Mouse (Mus musculus): ENCODE results near the gene Tll1. TPM values are rescaled to one million over a fixed set of nuclear protein-coding genes. Genes with fewer than 3 reads are reported as not detected.
"Not testable (repeated sequence)": the region's sequence is repeated elsewhere in the genome, so short reads cannot be mapped to it uniquely, and the experiment has no call there.

Tll1 gene
- polyA plus RNA-seq, 1 experiment from 2014 or later, result 1.1 TPM

- 87% methylated on average over 6 of the region's 6 CpGs for WGBS
Observed at GRCm38 (mm10) chr8:64041303-64041884, 164.7 kb downstream of the Tll1 start.

GRCm38 (mm10) chr8:64030672-64031385, 175.2 kb downstream of the Tll1 start:
- WGBS, result 93% methylated on average over 4 of the region's 4 CpGs
- no peak for DNase-seq (ENCODE audit: extremely low spot score, low spot score)

More at GRCm38 (mm10) chr8:64041303-64041884, 164.7 kb downstream of the Tll1 start:
- Histone ChIP-seq H3K4me1 (no peaks in the 10 kb centered on the region), H3K9me3 (no peaks in the 10 kb centered on the region), H3K27me3 (ENCODE audit: poor library complexity, severe bottlenecking) (no peaks in the 10 kb centered on the region), H3K36me3 (replicated peaks) (no peaks in the 10 kb centered on the region), H3K27ac (no peak overlapping the region), H3K4me3 (no peak overlapping the region)
- DNase-seq (ENCODE audit: extremely low spot score, low spot score), result no peak

GRCm38 (mm10) chr8:64030081-64030480, 176.0 kb downstream of the Tll1 start:
- no peaks in the 10 kb centered on the region for H3K4me1 ChIP-seq
- H3K27ac ChIP-seq, result no peak overlapping the region
- no peak for DNase-seq (ENCODE audit: extremely low spot score, low spot score)
- no peaks in the 10 kb centered on the region for H3K9me3 ChIP-seq
- H3K36me3 ChIP-seq (replicated peaks), result no peaks in the 10 kb centered on the region
- no peak overlapping the region for H3K4me3 ChIP-seq
- no peaks in the 10 kb centered on the region for H3K27me3 ChIP-seq (ENCODE audit: poor library complexity, severe bottlenecking)

More at GRCm38 (mm10) chr8:64030672-64031385, 175.2 kb downstream of the Tll1 start:
- no peak overlapping the region for H3K27ac ChIP-seq
- no peaks in the 10 kb centered on the region for H3K4me1 ChIP-seq
- no peak overlapping the region for H3K4me3 ChIP-seq
- H3K9me3 ChIP-seq, result no peaks in the 10 kb centered on the region
- no peaks in the 10 kb centered on the region for H3K27me3 ChIP-seq (ENCODE audit: poor library complexity, severe bottlenecking)
- no peaks in the 10 kb centered on the region for H3K36me3 ChIP-seq (replicated peaks)

GRCm38 (mm10) chr8:64029525-64029924, 176.5 kb downstream of the Tll1 start:
- no peaks in the 10 kb centered on the region for H3K9me3 ChIP-seq
- no peak for DNase-seq (ENCODE audit: extremely low spot score, low spot score)
- no peaks in the 10 kb centered on the region for H3K27me3 ChIP-seq (ENCODE audit: poor library complexity, severe bottlenecking)
- no peaks in the 10 kb centered on the region for H3K4me1 ChIP-seq
- no peak overlapping the region for H3K27ac ChIP-seq
- WGBS, result 89% methylated on average over 3 of the region's 3 CpGs
- no peaks in the 10 kb centered on the region for H3K36me3 ChIP-seq (replicated peaks)
- no peak overlapping the region for H3K4me3 ChIP-seq

GRCm38 (mm10) chr8:64024359-64024758, 181.7 kb downstream of the Tll1 start:
- 88% methylated on average over 5 of the region's 5 CpGs for WGBS
- H3K27ac ChIP-seq, result no peak overlapping the region
- H3K27me3 ChIP-seq (ENCODE audit: poor library complexity, severe bottlenecking), result no peaks in the 10 kb centered on the region
- no peak for DNase-seq (ENCODE audit: extremely low spot score, low spot score)
- H3K9me3 ChIP-seq, result no peaks in the 10 kb centered on the region
- H3K4me3 ChIP-seq, result no peak overlapping the region
- H3K4me1 ChIP-seq, result no peaks in the 10 kb centered on the region
- H3K36me3 ChIP-seq (replicated peaks), result no peaks in the 10 kb centered on the region

GRCm38 (mm10) chr8:64023579-64023978, 182.5 kb downstream of the Tll1 start:
- no peaks in the 10 kb centered on the region for H3K36me3 ChIP-seq (replicated peaks)
- H3K9me3 ChIP-seq, result no peaks in the 10 kb centered on the region
- H3K4me1 ChIP-seq, result no peaks in the 10 kb centered on the region
- no peak overlapping the region for H3K27ac ChIP-seq
- no peak for DNase-seq (ENCODE audit: extremely low spot score, low spot score)
- WGBS, result 39% methylated on average over 5 of the region's 5 CpGs
- no peak overlapping the region for H3K4me3 ChIP-seq
- no peaks in the 10 kb centered on the region for H3K27me3 ChIP-seq (ENCODE audit: poor library complexity, severe bottlenecking)

GRCm38 (mm10) chr8:64023027-64023426, 183.0 kb downstream of the Tll1 start:
- H3K27me3 ChIP-seq (ENCODE audit: poor library complexity, severe bottlenecking), result no peaks in the 10 kb centered on the region
- no peaks in the 10 kb centered on the region for H3K36me3 ChIP-seq (replicated peaks)
- no peaks in the 10 kb centered on the region for H3K4me1 ChIP-seq
- whole genome bisulfite sequencing, result 84% methylated on average over 2 of the region's 2 CpGs
- H3K9me3 ChIP-seq, result no peaks in the 10 kb centered on the region
- no peak for DNase-seq (ENCODE audit: extremely low spot score, low spot score)
- no peak overlapping the region for H3K27ac ChIP-seq
- no peak overlapping the region for H3K4me3 ChIP-seq

- H3K27ac ChIP-seq; H3K36me3 ChIP-seq (replicated peaks); H3K27me3 ChIP-seq (ENCODE audit: poor library complexity, severe bottlenecking); H3K9me3 ChIP-seq; H3K4me3 ChIP-seq; DNase-seq (ENCODE audit: extremely low spot score, low spot score): not testable (repeated sequence)
- WGBS, result 29% methylated on average over 9 of the region's 9 CpGs
- peaks cover 14% of the 10 kb centered on the region for H3K4me1 ChIP-seq
Observed at GRCm38 (mm10) chr8:63970612-63971391, 235.3 kb downstream of the Tll1 start.

Data from forebrain, embryonic 10.5 days (tissue).